Mouse (Mus musculus) embryonic fibroblast, embryonic 13.5 days (primary cell): Measurements from ENCODE around the gene Gpr137. TPM values are rescaled to one million over a fixed set of nuclear protein-coding genes. Genes with fewer than 3 reads are reported as not detected.

ENCODE experiments used
- H3K27ac ChIP-seq: 2 replicates; pipeline ENCODE4 v1.5.1; 2012; ENCODE audit warnings: low read length, control low read depth, inconsistent platforms; ENCODE audit not compliant: insufficient read depth
- H3K4me1 ChIP-seq: 2 replicates; pipeline ENCODE4 v1.6.1; 2011; ENCODE audit warnings: low read length; ENCODE audit not compliant: control insufficient read depth, insufficient read depth
- H3K4me3 ChIP-seq: 2 replicates; pipeline ENCODE4 v1.5.1; 2011; ENCODE audit warnings: mild to moderate bottlenecking, control low read depth, low read length; ENCODE audit not compliant: insufficient read depth
- CTCF ChIP-seq: IDR thresholded peaks from 2 replicates; pipeline ENCODE4 v1.5.1; 2011; ENCODE audit warnings: mild to moderate bottlenecking, control low read depth, low read length, moderate library complexity, borderline replicate concordance; ENCODE audit not compliant: insufficient read depth
- POLR2A ChIP-seq: IDR thresholded peaks from 2 replicates; pipeline ENCODE4 v1.6.1; 2011; ENCODE audit warnings: low read depth, mild to moderate bottlenecking, control low read depth, low read length, moderate library complexity
- polyA plus RNA-seq: library from polyadenylated mRNA; stranded (reverse); fragments of >200 nt; gene quantifications from 2 replicates; pipeline ENCODE4 v1.2.4, GENCODE M21; 2011; ENCODE audit warnings: low read depth; ENCODE audit not compliant: missing spikeins, insufficient read length

The Gpr137 gene
- polyA plus RNA-seq, 1 experiment = 26.7 TPM

DNA sequence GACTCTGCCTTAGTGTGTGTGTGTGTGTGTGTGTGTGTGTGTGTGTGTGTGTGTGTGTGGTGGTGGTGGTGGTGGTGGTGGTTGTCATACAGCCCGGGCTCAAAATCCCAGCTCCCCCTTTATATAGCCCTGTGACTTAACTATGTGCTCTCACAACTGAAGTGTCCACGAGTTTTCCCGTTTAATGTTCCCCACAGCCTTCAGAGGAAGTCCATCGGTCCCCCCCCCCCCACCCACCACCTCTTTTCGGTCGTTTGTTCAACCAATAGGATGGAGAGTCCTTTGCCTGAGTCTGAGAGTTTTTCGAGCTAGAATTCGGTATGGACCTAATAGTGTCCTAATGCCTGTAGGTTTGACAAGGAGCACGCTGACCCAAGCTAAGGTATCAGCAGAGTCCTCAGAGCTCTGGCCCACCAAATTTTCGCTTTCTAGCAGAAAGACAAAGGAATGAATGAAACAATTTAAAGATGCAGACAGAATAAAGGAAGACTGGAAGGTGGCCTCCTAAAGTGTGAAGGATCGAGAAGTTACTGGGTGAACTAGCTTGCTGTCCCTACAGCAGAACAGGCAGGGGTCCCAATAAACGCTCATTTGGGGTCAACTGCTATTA, 31.4 kb upstream of the Gpr137 start:
- Histone ChIP-seq H3K27ac (peak overlapping the region; percentile 61; the same call in 1 of the 2 replicates), H3K4me3 (peak overlapping the region; percentile 41), H3K4me1 (peaks cover 12% of the 10 kb centered on the region; the same call in 1 of the 2 replicates)
- TF ChIP-seq POLR2A (no peak), CTCF (no peak)

DNA sequence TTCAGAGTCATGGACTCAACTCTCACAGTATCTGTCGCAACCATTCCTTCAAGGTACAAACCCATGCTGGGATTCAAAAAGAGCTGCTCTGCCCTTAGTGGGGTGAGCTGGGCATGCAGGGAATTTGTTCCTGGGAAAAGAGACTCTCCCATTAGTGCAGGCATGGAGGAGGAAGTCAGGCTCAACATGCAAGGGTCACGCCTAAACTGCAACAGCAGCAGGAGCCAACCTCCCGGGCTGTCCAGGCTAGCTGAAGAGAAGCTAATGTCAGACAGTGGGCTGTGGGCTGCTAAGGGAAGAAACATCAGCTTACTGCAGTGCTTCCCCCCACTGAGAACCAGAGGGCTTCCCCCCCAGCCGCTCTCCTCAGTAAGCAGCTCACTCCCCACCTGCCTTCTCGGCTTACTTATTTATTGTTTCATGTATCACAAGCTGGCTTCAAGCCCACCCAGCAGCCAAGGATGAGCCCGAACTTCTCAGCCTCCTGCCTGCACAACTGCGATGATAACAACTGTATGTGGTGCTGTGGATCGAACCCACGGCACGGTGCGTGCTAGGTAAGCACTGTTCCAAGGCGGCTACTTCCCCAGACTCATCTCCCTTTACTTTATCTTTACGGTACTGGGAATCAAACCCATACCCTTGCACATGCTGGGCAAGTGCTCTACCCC, 30.1 kb upstream of the Gpr137 start:
- Histone ChIP-seq H3K27ac (no peak overlapping the region), H3K4me3 (no peak overlapping the region), H3K4me1 (peaks cover 11% of the 10 kb centered on the region; the same call in 1 of the 2 replicates)
- TF ChIP-seq POLR2A = no peak
- no peak for TF ChIP-seq CTCF

GRCm38 (mm10) chr19:6971644-6972043, 29.4 kb upstream of the Gpr137 start:
- peaks cover 11% of the 10 kb centered on the region; the same call in 1 of the 2 replicates for H3K4me1 ChIP-seq
- TF ChIP-seq CTCF (no peak), POLR2A (no peak)
- no peak overlapping the region for H3K4me3 ChIP-seq
- H3K27ac ChIP-seq = no peak overlapping the region

- no peak overlapping the region for H3K27ac ChIP-seq
- H3K4me1 ChIP-seq = peaks cover 11% of the 10 kb centered on the region; the same call in 1 of the 2 replicates
- TF ChIP-seq POLR2A = no peak
- TF ChIP-seq CTCF = no peak
- H3K4me3 ChIP-seq = no peak overlapping the region
Measured at GRCm38 (mm10) chr19:6970460-6971085, 28.3 kb upstream of the Gpr137 start.

- no peak overlapping the region for H3K27ac ChIP-seq
- H3K4me3 ChIP-seq = peak overlapping the region; percentile 76
- TF ChIP-seq POLR2A (peak; percentile 81), CTCF (peak; percentile 35; the same call in 1 of the 2 replicates)
- H3K4me1 ChIP-seq = peaks cover 11% of the 10 kb centered on the region; the same call in 1 of the 2 replicates
Measured at GRCm38 (mm10) chr19:6969665-6970381, 27.5 kb upstream of the Gpr137 start.

GRCm38 (mm10) chr19:6969291-6969664, 27.0 kb upstream of the Gpr137 start:
- Histone ChIP-seq H3K4me1 (peaks cover 11% of the 10 kb centered on the region; the same call in 1 of the 2 replicates), H3K27ac (no peak overlapping the region), H3K4me3 (peak overlapping the region; percentile 76)
- TF ChIP-seq POLR2A (no peak), CTCF (no peak)

- Histone ChIP-seq H3K4me1 (peaks cover 11% of the 10 kb centered on the region; the same call in 1 of the 2 replicates), H3K27ac (0 out of 2 replicates have a peak overlapping the region, but pooled peaks have one; percentile 6), H3K4me3 (peak overlapping the region; percentile 76)
- peak; percentile 62; the same call in 1 of the 2 replicates for TF ChIP-seq POLR2A
- TF ChIP-seq CTCF = no peak
Measured at GRCm38 (mm10) chr19:6968491-6969271, 26.4 kb upstream of the Gpr137 start.

- no peak for TF ChIP-seq POLR2A
- no peak for TF ChIP-seq CTCF
- Histone ChIP-seq H3K4me3 (no peak overlapping the region), H3K4me1 (peaks cover 7% of the 10 kb centered on the region), H3K27ac (no peak overlapping the region)
Measured at GRCm38 (mm10) chr19:6956461-6956860, 14.2 kb upstream of the Gpr137 start.

GRCm38 (mm10) chr19:6955424-6955823, 13.1 kb upstream of the Gpr137 start:
- Histone ChIP-seq H3K4me1 (peaks cover 7% of the 10 kb centered on the region), H3K27ac (no peak overlapping the region), H3K4me3 (no peak overlapping the region)
- TF ChIP-seq CTCF = no peak
- no peak for TF ChIP-seq POLR2A
